Mouse (Mus musculus): ENCODE results near the gene Msh4.

DNA sequence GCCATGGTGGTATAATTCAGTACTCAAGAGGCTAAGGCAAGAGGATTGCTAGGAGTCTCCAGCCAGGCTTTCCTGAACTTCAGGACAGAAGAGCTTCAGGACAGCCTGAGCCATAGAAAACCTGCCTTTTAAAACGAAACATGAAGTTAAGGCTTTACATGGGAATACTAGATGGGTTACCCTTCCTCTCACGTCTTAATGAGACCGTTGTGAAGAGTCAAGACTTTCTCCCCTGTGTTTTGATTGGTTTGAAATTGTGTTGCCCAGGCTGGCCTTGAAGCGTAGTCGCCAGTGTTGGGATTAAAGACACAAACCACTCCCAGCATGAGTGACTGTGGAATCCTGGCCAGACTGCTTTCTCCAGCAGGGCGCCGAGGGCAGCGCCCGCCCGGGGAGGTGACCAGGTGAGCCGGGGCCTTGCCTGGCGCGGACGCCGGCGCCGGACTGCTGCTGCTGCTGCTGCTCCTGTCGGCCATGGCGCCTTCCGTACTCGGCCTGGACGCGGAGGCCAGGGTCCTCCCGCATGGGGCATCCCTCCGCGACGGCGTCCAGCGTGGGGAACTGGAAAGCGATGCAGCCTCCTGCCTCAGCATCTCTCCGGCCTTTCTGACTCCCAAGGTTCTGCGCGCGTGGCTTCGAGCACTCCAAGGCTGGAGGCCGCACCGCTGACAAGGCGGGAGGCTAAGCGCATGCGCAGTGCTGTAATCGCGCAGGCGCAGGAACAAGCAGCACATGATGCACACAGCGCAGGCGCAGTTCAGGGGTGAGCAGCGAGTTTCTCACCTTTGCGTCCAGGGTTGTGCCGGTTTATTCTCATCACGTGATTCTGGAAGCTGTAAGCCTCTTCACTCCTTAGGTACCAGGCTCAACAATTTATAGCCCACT, 445 bp downstream of the Msh4 start:
- TF ChIP-seq EP300 (IDR thresholded peaks at IDR 0.05; ENCODE audit: insufficient read depth, low read depth, low read length): no peak
- TF ChIP-seq CTCF (IDR thresholded peaks at IDR 0.05): no peak
- TF ChIP-seq POLR2A (IDR thresholded peaks at IDR 0.05; ENCODE audit: insufficient read depth, low read depth, low read length): no peak

All from heart, adult 2 months (tissue).